Mouse (Mus musculus) heart, embryonic 13.5 days (tissue): Measurements from ENCODE around the gene Khdrbs2. TPM values are rescaled to one million over a fixed set of nuclear protein-coding genes. Genes with fewer than 3 reads are reported as not detected.

Experiments used
- ATAC-seq: fragments of 200-750 bp; cut with Nextera tagmentation; 2 replicates; pipeline ENCODE4 v1.8.0; 2017; ENCODE audit warnings: moderate TSS enrichment; ENCODE audit not compliant: insufficient number of reproducible peaks, low FRiP score, low TSS enrichment; ENCODE audit errors: extremely low read depth
- H3K27ac ChIP-seq: fragments of 300-500 bp; sonication (generic); replicated peaks from 2 replicates; pipeline ENCODE4 v1.5.1; 2015; ENCODE audit warnings: moderate library complexity, mild to moderate bottlenecking, inconsistent platforms
- H3K27me3 ChIP-seq: fragments of 300-500 bp; sonication (generic); replicated peaks from 2 replicates; pipeline ENCODE4 v1.6.1; 2015; ENCODE audit warnings: mild to moderate bottlenecking, inconsistent platforms
- H3K36me3 ChIP-seq: fragments of 300-500 bp; sonication (generic); 2 replicates; pipeline ENCODE4 v1.6.1; 2015; ENCODE audit warnings: mild to moderate bottlenecking, inconsistent platforms
- H3K4me1 ChIP-seq: fragments of 300-500 bp; sonication (generic); 2 replicates; pipeline ENCODE4 v1.6.1; 2015; ENCODE audit warnings: inconsistent platforms
- H3K4me2 ChIP-seq: fragments of 300-500 bp; sonication (generic); 2 replicates; pipeline ENCODE4 v1.6.1; 2015; ENCODE audit warnings: inconsistent platforms, mild to moderate bottlenecking, moderate library complexity
- H3K4me3 ChIP-seq: fragments of 300-500 bp; sonication (generic); 2 replicates; pipeline ENCODE4 v1.5.1; 2015; ENCODE audit warnings: moderate library complexity, mild to moderate bottlenecking, inconsistent platforms
- H3K9ac ChIP-seq: fragments of 300-500 bp; sonication (generic); 2 replicates; pipeline ENCODE4 v1.6.1; 2015; ENCODE audit warnings: inconsistent platforms, mild to moderate bottlenecking, moderate library complexity
- H3K9me3 ChIP-seq: fragments of 300-500 bp; sonication (generic); 2 replicates; pipeline ENCODE4 v1.6.1; 2016; ENCODE audit warnings: inconsistent platforms
- WGBS: fragments of 180-500 bp; shearing (Covaris S2); methylation state at CpG from one replicate; pipeline ENCODE4 v1.1.7; 2015; ENCODE audit warnings: mixed read lengths; 5-methylcytosine and 5-hydroxymethylcytosine counted together
- polyA plus RNA-seq: library from polyadenylated mRNA; unstranded; fragments of >200 nt; fragmentation: Nextera tagmentation; extraction: Ambion mirVana; gene quantifications from 2 replicates; pipeline ENCODE4 v1.2.1, GENCODE M21; 2015

Gene Khdrbs2
- 0.88 and 1.4 TPM in 2 replicates for polyA plus RNA-seq

- Histone ChIP-seq H3K9me3 (no peaks in the 10 kb centered on the region), H3K4me2 (peak within 1 kb of the TSS; percentile 88), H3K27ac (no peak within 1 kb of the TSS), H3K4me1 (peaks cover 7% of the 10 kb centered on the region), H3K9ac (peak within 1 kb of the TSS; percentile 61), H3K27me3 (peaks cover 22% of the 10 kb centered on the region), H3K4me3 (peak within 1 kb of the TSS; percentile 55), H3K36me3 (no peaks in the 10 kb centered on the region)
- under 1% methylated on average over 53 of the region's 53 CpGs for WGBS
- ATAC-seq = peak; percentile 94
Measured at GRCm38 (mm10) chr1:32172506-32173239, at the start of gene Khdrbs2. TSS of gene Khdrbs2 (plus strand) at chr1:32172714.

GRCm38 (mm10) chr1:32174566-32174965 is 2.1 kb downstream of the Khdrbs2 start:
- Histone ChIP-seq H3K27me3 (peaks cover 22% of the 10 kb centered on the region), H3K36me3 (no peaks in the 10 kb centered on the region), H3K4me2 (no peak overlapping the region), H3K27ac (no peak overlapping the region), H3K9me3 (no peaks in the 10 kb centered on the region), H3K4me3 (no peak overlapping the region), H3K9ac (no peak overlapping the region), H3K4me1 (peaks cover 7% of the 10 kb centered on the region)
- no peak for ATAC-seq
- 57% methylated on average over 5 of the region's 5 CpGs for WGBS

- WGBS = 49% methylated on average over 1 of the region's 1 CpGs
- no peaks in the 10 kb centered on the region for H3K4me1 ChIP-seq
- no peaks in the 10 kb centered on the region for H3K36me3 ChIP-seq
- H3K27ac ChIP-seq = no peak overlapping the region
- no peak; the same call in 1 of the 2 replicates for ATAC-seq
- no peak overlapping the region for H3K4me2 ChIP-seq
- H3K9me3 ChIP-seq = peaks cover 6% of the 10 kb centered on the region; the same call in 1 of the 2 replicates
- H3K4me3 ChIP-seq = no peak overlapping the region
- H3K9ac ChIP-seq = no peak overlapping the region
- H3K27me3 ChIP-seq = no peaks in the 10 kb centered on the region
Measured at GRCm38 (mm10) chr1:32199664-32200260, 27.2 kb downstream of the Khdrbs2 start.

- Histone ChIP-seq H3K27me3 (no peaks in the 10 kb centered on the region), H3K27ac (no peak overlapping the region), H3K4me3 (no peak overlapping the region), H3K36me3 (no peaks in the 10 kb centered on the region), H3K4me1 (no peaks in the 10 kb centered on the region), H3K9ac (no peak overlapping the region), H3K4me2 (no peak overlapping the region), H3K9me3 (no peaks in the 10 kb centered on the region)
- ATAC-seq = no peak
- WGBS = 78% methylated on average over 5 of the region's 5 CpGs
Measured at GRCm38 (mm10) chr1:32248443-32248842, 75.9 kb downstream of the Khdrbs2 start.

GRCm38 (mm10) chr1:32249602-32250001 is 77.1 kb downstream of the Khdrbs2 start:
- ATAC-seq = no peak
- no peaks in the 10 kb centered on the region for H3K4me1 ChIP-seq
- no peak overlapping the region for H3K27ac ChIP-seq
- no peaks in the 10 kb centered on the region for H3K36me3 ChIP-seq
- H3K27me3 ChIP-seq = no peaks in the 10 kb centered on the region
- no peak overlapping the region for H3K4me3 ChIP-seq
- 84% methylated on average over 2 of the region's 2 CpGs for WGBS
- no peak overlapping the region for H3K4me2 ChIP-seq
- no peaks in the 10 kb centered on the region for H3K9me3 ChIP-seq
- no peak overlapping the region for H3K9ac ChIP-seq

GRCm38 (mm10) chr1:32250337-32250736 is 77.8 kb downstream of the Khdrbs2 start:
- H3K9me3 ChIP-seq = no peaks in the 10 kb centered on the region
- no peak overlapping the region for H3K4me3 ChIP-seq
- WGBS = 72% methylated on average over 1 of the region's 1 CpGs
- H3K4me1 ChIP-seq = no peaks in the 10 kb centered on the region
- H3K9ac ChIP-seq = no peak overlapping the region
- no peak for ATAC-seq
- H3K4me2 ChIP-seq = no peak overlapping the region
- no peaks in the 10 kb centered on the region for H3K36me3 ChIP-seq
- no peak overlapping the region for H3K27ac ChIP-seq
- no peaks in the 10 kb centered on the region for H3K27me3 ChIP-seq

- ATAC-seq = no peak
- no peaks in the 10 kb centered on the region for H3K27me3 ChIP-seq
- 77% methylated on average over 3 of the region's 3 CpGs for WGBS
- H3K9me3 ChIP-seq = no peaks in the 10 kb centered on the region
- no peak overlapping the region for H3K4me2 ChIP-seq
- H3K27ac ChIP-seq = no peak overlapping the region
- H3K36me3 ChIP-seq = no peaks in the 10 kb centered on the region
- H3K9ac ChIP-seq = no peak overlapping the region
- H3K4me1 ChIP-seq = no peaks in the 10 kb centered on the region
- H3K4me3 ChIP-seq = no peak overlapping the region
Measured at GRCm38 (mm10) chr1:32258942-32259341, 86.4 kb downstream of the Khdrbs2 start.

GRCm38 (mm10) chr1:32270519-32270918 is 98.0 kb downstream of the Khdrbs2 start:
- H3K4me2 ChIP-seq = no peak overlapping the region
- H3K9me3 ChIP-seq = 0 out of 2 replicates have a peak, but pooled peaks cover 3% of the 10 kb centered on the region
- 73% methylated on average over 3 of the region's 3 CpGs for WGBS
- no peak overlapping the region for H3K4me3 ChIP-seq
- no peaks in the 10 kb centered on the region for H3K27me3 ChIP-seq
- no peaks in the 10 kb centered on the region for H3K36me3 ChIP-seq
- H3K27ac ChIP-seq = no peak overlapping the region
- no peak overlapping the region for H3K9ac ChIP-seq
- H3K4me1 ChIP-seq = no peaks in the 10 kb centered on the region
- no peak for ATAC-seq

GRCm38 (mm10) chr1:32294702-32295101 is 122.2 kb downstream of the Khdrbs2 start:
- Histone ChIP-seq H3K27ac (no peak overlapping the region), H3K4me2 (no peak overlapping the region), H3K9me3 (no peaks in the 10 kb centered on the region), H3K27me3 (no peaks in the 10 kb centered on the region), H3K4me1 (no peaks in the 10 kb centered on the region), H3K36me3 (no peaks in the 10 kb centered on the region), H3K4me3 (no peak overlapping the region), H3K9ac (no peak overlapping the region)
- 74% methylated on average over 1 of the region's 1 CpGs for WGBS
- no peak for ATAC-seq

GRCm38 (mm10) chr1:32301391-32301790 is 128.9 kb downstream of the Khdrbs2 start:
- Histone ChIP-seq H3K4me2 (no peak overlapping the region), H3K9me3 (no peaks in the 10 kb centered on the region), H3K27ac (no peak overlapping the region), H3K9ac (no peak overlapping the region), H3K36me3 (no peaks in the 10 kb centered on the region), H3K4me3 (no peak overlapping the region), H3K4me1 (no peaks in the 10 kb centered on the region), H3K27me3 (no peaks in the 10 kb centered on the region)
- 63% methylated on average over 5 of the region's 5 CpGs for WGBS
- ATAC-seq = no peak

GRCm38 (mm10) chr1:32309074-32309473 is 136.6 kb downstream of the Khdrbs2 start:
- ATAC-seq = no peak
- Histone ChIP-seq H3K27me3 (no peaks in the 10 kb centered on the region), H3K9ac (no peak overlapping the region), H3K4me3 (no peak overlapping the region), H3K27ac (no peak overlapping the region), H3K36me3 (no peaks in the 10 kb centered on the region), H3K4me1 (no peaks in the 10 kb centered on the region), H3K4me2 (no peak overlapping the region), H3K9me3 (no peaks in the 10 kb centered on the region)
- 46% methylated on average over 3 of the region's 3 CpGs for WGBS

- Histone ChIP-seq H3K4me3 (no peak overlapping the region), H3K9me3 (no peaks in the 10 kb centered on the region), H3K9ac (no peak overlapping the region), H3K4me2 (no peak overlapping the region), H3K27me3 (no peaks in the 10 kb centered on the region), H3K36me3 (no peaks in the 10 kb centered on the region), H3K27ac (no peak overlapping the region), H3K4me1 (no peaks in the 10 kb centered on the region)
- no peak for ATAC-seq
Measured at GRCm38 (mm10) chr1:32309637-32310036, 137.1 kb downstream of the Khdrbs2 start.
